Mouse (Mus musculus) embryo, embryonic 11.5 days (tissue): ENCODE measurements at regions not wholly inside any gene's neighbourhood (a gene's known extent, or its start where the extent isn't known, plus 50 kb on each side); places are given as distances from the start of the nearest gene placed in this dataset.

ENCODE experiments used
- DNase-seq: peaks from one replicate; pipeline ENCODE4 v3.0.0-alpha.2; 2012; ENCODE audit warnings: low read depth, low spot score

DNA sequence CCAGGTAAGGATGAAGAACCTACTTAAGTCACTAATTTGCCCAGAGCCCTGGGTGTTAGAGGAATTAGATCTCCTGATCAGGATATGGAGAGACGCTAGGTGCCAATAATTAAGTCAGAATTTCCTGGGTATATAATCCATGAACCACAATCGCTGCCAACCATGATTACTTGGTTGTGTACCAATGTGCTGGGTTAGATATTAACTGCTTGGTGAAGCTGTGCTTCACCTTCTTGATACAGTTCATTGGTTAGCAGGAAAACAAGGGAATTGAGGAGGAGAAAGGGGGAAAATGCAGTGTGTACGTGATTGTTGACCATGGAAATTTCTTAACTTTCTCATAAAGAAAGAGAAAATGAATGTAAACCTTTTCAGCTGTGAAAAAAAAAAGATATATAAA is 961.7 kb upstream of the Slc39a10 start:
- DNase-seq: no peak

DNA sequence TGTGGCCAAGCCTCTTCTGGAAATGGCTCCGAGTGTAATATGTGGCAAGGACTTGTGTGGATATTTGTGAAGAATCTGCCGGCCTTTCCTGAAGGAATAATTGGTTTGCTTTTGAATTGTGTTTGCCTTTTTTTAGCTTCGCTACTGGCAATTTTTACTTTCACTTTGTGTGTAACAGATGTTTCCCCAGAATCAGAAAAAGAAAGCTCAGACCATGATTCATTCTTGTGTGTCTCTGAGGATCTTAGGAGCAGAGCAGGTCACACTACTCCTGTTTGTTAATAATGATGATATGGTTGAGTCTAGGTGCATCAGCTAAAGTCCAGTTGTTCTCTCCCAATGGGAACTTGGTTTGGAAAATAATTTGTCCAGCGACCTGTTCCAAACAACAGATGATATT is 961.3 kb upstream of the Slc39a10 start:
- DNase-seq: no peak

DNA sequence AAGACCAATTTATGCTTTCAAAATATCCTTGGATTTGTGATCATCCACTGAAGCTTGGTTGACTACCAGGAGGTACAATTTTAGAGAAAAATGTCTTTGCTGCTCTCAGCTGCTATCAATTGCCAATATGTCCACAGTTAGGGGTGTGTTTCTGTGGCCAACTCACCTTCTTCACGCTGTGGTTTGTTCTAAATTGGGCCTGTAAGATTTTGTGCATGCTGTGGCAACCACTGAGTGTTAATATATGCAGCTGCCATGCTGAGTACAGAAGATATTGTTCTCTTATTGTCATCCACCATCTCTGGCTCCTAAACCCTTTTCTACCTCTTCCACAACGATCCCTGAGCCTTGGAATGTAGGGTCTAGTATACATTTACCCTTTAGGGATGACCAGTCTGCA is 948.2 kb upstream of the Slc39a10 start:
- DNase-seq: no peak

DNA sequence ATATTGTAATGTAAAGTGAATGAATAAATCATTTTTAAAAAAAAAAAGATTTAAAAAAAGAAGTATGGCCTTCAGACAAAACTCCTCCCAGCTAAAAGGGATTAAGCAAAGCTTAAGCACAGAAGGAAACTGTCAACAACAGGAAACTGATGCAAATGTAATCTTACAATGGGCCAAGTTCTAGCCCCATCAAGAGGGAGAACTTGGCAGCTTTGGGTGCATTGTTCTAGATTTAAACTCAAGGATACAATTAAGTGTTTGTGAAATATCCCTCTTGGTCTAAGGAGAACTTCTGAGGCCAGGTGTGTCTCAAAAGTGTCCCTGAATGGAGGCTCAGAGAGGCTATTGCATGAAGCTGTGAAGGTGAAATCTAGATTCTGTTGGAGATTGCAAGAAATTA is 941.4 kb upstream of the Slc39a10 start:
- no peak for DNase-seq

DNA sequence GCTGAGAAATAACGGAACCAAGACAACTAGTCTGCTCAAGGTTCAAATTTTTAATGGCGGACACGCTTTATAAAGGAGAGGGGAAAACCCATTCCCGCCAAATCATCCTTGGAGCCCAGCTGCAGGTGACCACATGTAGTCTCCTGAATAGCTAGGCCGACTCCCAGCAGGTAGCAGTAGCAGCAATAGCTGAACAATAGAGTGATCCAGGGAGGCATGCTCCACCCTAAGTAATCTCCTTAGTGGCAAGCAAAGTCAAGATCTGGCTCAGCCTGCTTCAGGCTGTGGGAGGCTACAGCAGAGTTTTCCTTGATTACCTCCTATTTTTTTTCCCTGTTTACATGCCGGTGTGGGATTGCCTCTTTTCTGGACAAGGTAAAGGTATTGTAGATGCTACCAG is 934.6 kb upstream of the Slc39a10 start:
- no peak for DNase-seq

DNA sequence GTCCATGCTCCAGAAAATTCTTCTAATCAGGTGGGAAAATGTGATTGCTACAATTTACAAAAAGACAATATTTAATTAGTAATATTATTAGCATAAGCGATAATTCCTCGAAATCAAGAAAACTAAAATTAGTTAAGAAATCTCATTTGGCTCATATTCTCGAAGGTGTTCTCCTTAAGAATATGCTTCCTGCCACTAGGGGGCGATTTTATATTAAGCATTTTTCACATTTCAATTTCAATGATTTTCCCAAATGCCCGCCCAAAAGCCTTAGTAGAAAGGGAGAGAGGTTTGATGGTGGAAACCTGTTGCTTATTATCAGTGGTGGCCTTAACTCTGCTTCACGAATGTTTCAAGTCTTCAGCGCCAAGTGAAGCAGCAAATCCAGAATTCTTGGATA is 916.9 kb upstream of the Slc39a10 start:
- peak; percentile 13 for DNase-seq

DNA sequence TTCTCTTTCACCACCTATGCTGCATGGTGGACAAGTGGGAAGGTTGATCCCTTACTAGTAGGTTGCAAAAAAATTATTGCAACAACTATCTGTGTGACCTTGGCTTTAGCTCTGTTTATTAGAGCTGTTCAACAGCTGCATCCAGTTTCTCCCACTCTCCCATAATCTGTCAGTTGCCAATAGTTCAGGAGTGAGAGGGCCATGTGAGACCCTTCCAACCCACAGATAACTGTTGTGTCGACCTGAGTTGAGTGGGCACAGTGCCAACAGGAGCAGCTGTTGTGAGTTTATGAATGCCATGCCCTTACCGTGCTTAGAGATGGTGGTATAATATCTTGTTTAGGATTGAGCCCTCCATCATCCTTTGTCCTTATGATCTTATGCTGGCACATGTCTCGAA is 902.1 kb upstream of the Slc39a10 start:
- DNase-seq: no peak
